Mouse (Mus musculus) ES-E14 (cell line): Measurements from ENCODE around the gene Eid2. TPM values are rescaled to one million over a fixed set of nuclear protein-coding genes. Genes with fewer than 3 reads are reported as not detected.

Source experiments
- DNase-seq: peaks from one replicate; pipeline ENCODE4 v3.0.0-alpha.2; 2013; ENCODE audit warnings: low read depth, low spot score
- H3K27ac ChIP-seq: 2 replicates; pipeline ENCODE4 v1.5.1; 2012; ENCODE audit warnings: low read depth, mild to moderate bottlenecking, low read length, moderate library complexity, mixed read lengths; ENCODE audit not compliant: poor library complexity, insufficient read depth, severe bottlenecking
- H3K36me3 ChIP-seq: 2 replicates; pipeline ENCODE4 v1.6.1; 2012; ENCODE audit warnings: mild to moderate bottlenecking, low read length, moderate library complexity, mixed read lengths; ENCODE audit not compliant: control insufficient read depth, poor library complexity, insufficient read depth, severe bottlenecking
- H3K4me1 ChIP-seq, 2 experiments: fragments of 150-350 bp in 1 of 2; sonication (generic) in 1 of 2; 2 replicates each; pipeline ENCODE4 v1.6.1; 2012; ENCODE audit warnings: low read length in 2 of 2, mild to moderate bottlenecking in 1 of 2, mixed read lengths in 1 of 2; ENCODE audit not compliant: control insufficient read depth in 2 of 2, insufficient read depth in 2 of 2, poor library complexity in 1 of 2
- H3K4me3 ChIP-seq, 2 experiments: fragments of 150-350 bp in 1 of 2; sonication (generic) in 1 of 2; 2 replicates each; pipeline ENCODE4 v1.5.1; 2012; ENCODE audit warnings: low read length in 2 of 2, low read depth in 1 of 2, mild to moderate bottlenecking in 1 of 2, mixed read lengths in 1 of 2; ENCODE audit not compliant: insufficient read depth in 1 of 2, poor library complexity in 1 of 2, severe bottlenecking in 1 of 2
- H3K9ac ChIP-seq: 2 replicates; pipeline ENCODE4 v1.6.1; 2012; ENCODE audit warnings: low read depth, mild to moderate bottlenecking, low read length, mixed read lengths; ENCODE audit not compliant: poor library complexity, insufficient read depth, severe bottlenecking
- H3K9me3 ChIP-seq: fragments of 150-350 bp; sonication (generic); 2 replicates; pipeline ENCODE4 v1.6.1; 2012; ENCODE audit warnings: low read depth, mild to moderate bottlenecking, low read length; ENCODE audit not compliant: control insufficient read depth, insufficient read depth
- CHD2 ChIP-seq: IDR thresholded peaks from 2 replicates; pipeline ENCODE4 v1.6.1; 2014; ENCODE audit warnings: mild to moderate bottlenecking, low read depth, low read length, inconsistent platforms
- HCFC1 ChIP-seq: IDR thresholded peaks from 2 replicates; pipeline ENCODE4 v1.6.1; 2012; ENCODE audit warnings: low read length, inconsistent platforms, borderline replicate concordance; ENCODE audit not compliant: insufficient read depth
- MAFK ChIP-seq: IDR thresholded peaks from 2 replicates; pipeline ENCODE4 v1.6.1; 2014; ENCODE audit warnings: mild to moderate bottlenecking, low read depth, low read length, inconsistent platforms; ENCODE audit not compliant: insufficient read depth
- ZC3H11A ChIP-seq: IDR thresholded peaks from 2 replicates; pipeline ENCODE4 v1.6.1; 2012; ENCODE audit warnings: low read depth, mild to moderate bottlenecking, inconsistent platforms, low read length, borderline replicate concordance
- ZNF384 ChIP-seq: IDR thresholded peaks from 2 replicates; pipeline ENCODE4 v1.6.1; 2012; ENCODE audit warnings: low read depth, low read length, inconsistent platforms
- in situ Hi-C, 2 experiments: fragments of 600-800 bp; cut with MboI; formaldehyde crosslinking; loops; one replicate each; pipeline ENCODE4 v1.15.1; 2025; ENCODE audit warnings: low sequenced_read_pairs in 2 of 2, inconsistent platforms in 1 of 2; ENCODE audit not compliant: unreplicated experiment in 2 of 2
- total RNA-seq: library from RNA; depleted of rRNA; stranded (reverse); fragments of 300-350 nt; gene quantifications from 2 replicates; pipeline ENCODE4 v1.2.3, GENCODE M21; 2012

Gene Eid2
- total RNA-seq, 1 experiment: 18.5 TPM

- H3K36me3 ChIP-seq: no peaks in the 10 kb centered on the region
- no peaks in the 10 kb centered on the region for H3K9me3 ChIP-seq
- no peak overlapping the region for H3K4me3 ChIP-seq
- H3K27ac ChIP-seq: no peak overlapping the region
- H3K4me1 ChIP-seq: 0 out of 4 replicates have a peak, but pooled peaks cover 0 to 2% of the 10 kb centered on the region in 2 experiments
- no peak for DNase-seq
- in situ Hi-C loops: no loop called here
- no peak overlapping the region for H3K9ac ChIP-seq
- TF ChIP-seq HCFC1: no peak
- TF ChIP-seq ZC3H11A: no peak
- TF ChIP-seq MAFK: no peak
- TF ChIP-seq CHD2: no peak
- TF ChIP-seq ZNF384: no peak
Observed at GRCm38 (mm10) chr7:28248957-28249356, 18.7 kb upstream of the Eid2 start.

- TF ChIP-seq MAFK: no peak
- no peak for TF ChIP-seq ZC3H11A
- H3K27ac ChIP-seq: no peak overlapping the region
- H3K4me1 ChIP-seq: 0 out of 4 replicates have a peak, but pooled peaks cover 0 to 2% of the 10 kb centered on the region in 2 experiments
- in situ Hi-C loops: no loop called here
- no peak for DNase-seq
- no peak overlapping the region for H3K9ac ChIP-seq
- H3K9me3 ChIP-seq: no peaks in the 10 kb centered on the region
- H3K4me3 ChIP-seq: no peak overlapping the region
- H3K36me3 ChIP-seq: no peaks in the 10 kb centered on the region
Observed at GRCm38 (mm10) chr7:28251976-28252375, 15.7 kb upstream of the Eid2 start.

- no peak overlapping the region for H3K4me3 ChIP-seq
- in situ Hi-C loops: no loop called here
- no peaks in the 10 kb centered on the region for H3K9me3 ChIP-seq
- no peak for DNase-seq
- no peak overlapping the region for H3K27ac ChIP-seq
- H3K4me1 ChIP-seq: 0 out of 4 replicates have a peak, but pooled peaks cover 0 to 2% of the 10 kb centered on the region in 2 experiments
- H3K36me3 ChIP-seq: no peaks in the 10 kb centered on the region
- TF ChIP-seq HCFC1: no peak
- TF ChIP-seq CHD2: no peak
- no peak for TF ChIP-seq ZNF384
- TF ChIP-seq ZC3H11A: no peak
- TF ChIP-seq MAFK: no peak
- no peak overlapping the region for H3K9ac ChIP-seq
Observed at GRCm38 (mm10) chr7:28254591-28254990, 13.1 kb upstream of the Eid2 start.

- Histone ChIP-seq H3K36me3 (no peaks in the 10 kb centered on the region), H3K27ac (no peak overlapping the region), H3K4me3 (no peak overlapping the region), H3K4me1 (0 out of 4 replicates have a peak, but pooled peaks cover 0 to 2% of the 10 kb centered on the region in 2 experiments), H3K9me3 (no peaks in the 10 kb centered on the region), H3K9ac (no peak overlapping the region)
- no peak for TF ChIP-seq MAFK
- TF ChIP-seq ZNF384: no peak
- peak; percentile 75 for TF ChIP-seq ZC3H11A
- no peak for DNase-seq
- in situ Hi-C loops: no loop called here
Observed at GRCm38 (mm10) chr7:28255476-28255875, 12.2 kb upstream of the Eid2 start.

GRCm38 (mm10) chr7:28262861-28263260 is 4.8 kb upstream of the Eid2 start:
- H3K9ac ChIP-seq: no peak overlapping the region
- H3K4me1 ChIP-seq: peaks cover 0 to 4% of the 10 kb centered on the region in 2 experiments; a peak in 1 of 4 replicates
- in situ Hi-C loops: loop anchor here in 1 of 2 experiments (10.0 kb wide), 1 partner anchor 58 kb away; no protein-coding TSS in a partner anchor
- no peaks in the 10 kb centered on the region for H3K36me3 ChIP-seq
- no peak for DNase-seq
- H3K9me3 ChIP-seq: no peaks in the 10 kb centered on the region
- no peak for TF ChIP-seq ZNF384
- TF ChIP-seq ZC3H11A: no peak
- no peak for TF ChIP-seq HCFC1
- no peak for TF ChIP-seq MAFK
- TF ChIP-seq CHD2: no peak
- no peak overlapping the region for H3K4me3 ChIP-seq
- no peak overlapping the region; the same call in 1 of the 2 replicates for H3K27ac ChIP-seq
